Mouse (Mus musculus) embryo, embryonic 11 days (tissue): ENCODE measurements around the gene Polrmt.

Experiments used
- DNase-seq: peaks from one replicate; pipeline ENCODE4 v3.0.0-alpha.2; 2015

The Polrmt gene

GRCm38 (mm10) chr10:79745898-79746773, at the start of gene Polrmt:
Polrmt (minus strand) TSS chr10:79746581.
- DNase-seq: peak; percentile 98

- DNase-seq: no peak
Observed at GRCm38 (mm10) chr10:79795905-79796304, 49.5 kb upstream of the Polrmt start.

GRCm38 (mm10) chr10:79794491-79794931, 48.1 kb upstream of the Polrmt start:
- peak; percentile 54 for DNase-seq

GRCm38 (mm10) chr10:79793738-79794490, 47.5 kb upstream of the Polrmt start:
- peak; percentile 63 for DNase-seq

GRCm38 (mm10) chr10:79793051-79793737, 46.8 kb upstream of the Polrmt start, which contains the start of gene Palm:
Palm (plus strand) TSS chr10:79793572.
- DNase-seq: peak; percentile 92

- no peak for DNase-seq
Observed at GRCm38 (mm10) chr10:79792339-79793040, 46.1 kb upstream of the Polrmt start.

- DNase-seq: no peak
Observed at GRCm38 (mm10) chr10:79790861-79791260, 44.5 kb upstream of the Polrmt start, which contains the start of gene Prss57. Prss57 (minus strand) TSS chr10:79790961.

GRCm38 (mm10) chr10:79789581-79789980, 43.2 kb upstream of the Polrmt start:
- no peak for DNase-seq

- peak; percentile 66 for DNase-seq
Observed at GRCm38 (mm10) chr10:79788386-79789158, 42.2 kb upstream of the Polrmt start.

GRCm38 (mm10) chr10:79783920-79784800, 37.8 kb upstream of the Polrmt start:
- peak; percentile 81 for DNase-seq

- no peak for DNase-seq
Observed at GRCm38 (mm10) chr10:79783050-79783449, 36.7 kb upstream of the Polrmt start.

- DNase-seq: no peak
Observed at GRCm38 (mm10) chr10:79781956-79782355, 35.6 kb upstream of the Polrmt start.

GRCm38 (mm10) chr10:79781139-79781538, 34.8 kb upstream of the Polrmt start:
- DNase-seq: no peak

GRCm38 (mm10) chr10:79780664-79781015, 34.3 kb upstream of the Polrmt start:
- peak; percentile 76 for DNase-seq

GRCm38 (mm10) chr10:79779784-79780663, 33.6 kb upstream of the Polrmt start:
- DNase-seq: peak; percentile 95

GRCm38 (mm10) chr10:79779193-79779592, 32.8 kb upstream of the Polrmt start:
- DNase-seq: no peak

- peak; percentile 45 for DNase-seq
Observed at GRCm38 (mm10) chr10:79778006-79778405, 31.6 kb upstream of the Polrmt start.

- DNase-seq: peak; percentile 45
Observed at GRCm38 (mm10) chr10:79777103-79777531, 30.7 kb upstream of the Polrmt start, which contains the start of gene Fstl3. Fstl3 (plus strand) TSS chr10:79777272.
